Mouse (Mus musculus) kidney, postnatal 0 days (tissue): Measurements from ENCODE around the gene Sf3a3. TPM values are rescaled to one million over a fixed set of nuclear protein-coding genes. Genes with fewer than 3 reads are reported as not detected.

ENCODE experiments used
- ATAC-seq: fragments of 200-750 bp; cut with Nextera tagmentation; replicated peaks from 2 replicates; pipeline ENCODE4 v1.8.0; 2017; ENCODE audit warnings: low read depth, moderate number of reproducible peaks, moderate TSS enrichment, moderate library complexity; ENCODE audit not compliant: low FRiP score
- DNase-seq: peaks from one replicate; pipeline ENCODE4 v3.0.0-alpha.2; 2016; ENCODE audit warnings: low spot score
- H3K27ac ChIP-seq: fragments of 300-500 bp; sonication (generic); 2 replicates; pipeline ENCODE4 v1.5.1; 2014; ENCODE audit warnings: mild to moderate bottlenecking
- H3K27me3 ChIP-seq: fragments of 300-500 bp; sonication (generic); 2 replicates; pipeline ENCODE4 v1.6.1; 2014; ENCODE audit warnings: low read length, mixed read lengths; ENCODE audit not compliant: insufficient read depth
- H3K36me3 ChIP-seq: fragments of 300-500 bp; sonication (generic); 2 replicates; pipeline ENCODE4 v1.6.1; 2014; ENCODE audit warnings: low read length, mixed read lengths; ENCODE audit not compliant: insufficient read depth
- H3K4me1 ChIP-seq: fragments of 300-500 bp; sonication (generic); replicated peaks from 2 replicates; pipeline ENCODE4 v1.6.1; 2014; ENCODE audit warnings: antibody characterized with exemption, low read length, mixed read lengths; ENCODE audit not compliant: insufficient read depth
- H3K4me2 ChIP-seq: fragments of 300-500 bp; sonication (generic); 2 replicates; pipeline ENCODE4 v1.6.1; 2014; ENCODE audit warnings: mild to moderate bottlenecking, low read length, moderate library complexity, mixed read lengths
- H3K4me3 ChIP-seq: fragments of 300-500 bp; sonication (generic); replicated peaks from 2 replicates; pipeline ENCODE4 v1.5.1; 2014; ENCODE audit warnings: low read depth, low read length
- H3K9ac ChIP-seq: fragments of 300-500 bp; sonication (generic); 2 replicates; pipeline ENCODE4 v1.6.1; 2014; ENCODE audit warnings: low read depth, low read length
- H3K9me3 ChIP-seq: fragments of 300-500 bp; sonication (generic); replicated peaks from 2 replicates; pipeline ENCODE4 v1.6.1; 2016; ENCODE audit warnings: low read length, inconsistent platforms, mixed read lengths
- CTCF ChIP-seq: IDR thresholded peaks from 2 replicates; pipeline ENCODE4 v1.5.1; 2016; ENCODE audit warnings: antibody characterized with exemption, low read depth, mild to moderate bottlenecking, moderate library complexity
- WGBS: fragments of 180-500 bp; shearing (Covaris S2); extraction: QIAGEN DNeasy Blood & Tissue Kit; methylation state at CpG from one replicate; pipeline ENCODE4 v1.1.7; 2014; 5-methylcytosine and 5-hydroxymethylcytosine counted together
- polyA plus RNA-seq: library from polyadenylated mRNA; unstranded; fragments of >200 nt; fragmentation: Nextera tagmentation; extraction: Ambion mirVana; gene quantifications from 2 replicates; pipeline ENCODE4 v1.2.1, GENCODE M21; 2015

Gene Sf3a3
- polyA plus RNA-seq, 1 experiment from 2014 or later, result 92.4 TPM

DNA sequence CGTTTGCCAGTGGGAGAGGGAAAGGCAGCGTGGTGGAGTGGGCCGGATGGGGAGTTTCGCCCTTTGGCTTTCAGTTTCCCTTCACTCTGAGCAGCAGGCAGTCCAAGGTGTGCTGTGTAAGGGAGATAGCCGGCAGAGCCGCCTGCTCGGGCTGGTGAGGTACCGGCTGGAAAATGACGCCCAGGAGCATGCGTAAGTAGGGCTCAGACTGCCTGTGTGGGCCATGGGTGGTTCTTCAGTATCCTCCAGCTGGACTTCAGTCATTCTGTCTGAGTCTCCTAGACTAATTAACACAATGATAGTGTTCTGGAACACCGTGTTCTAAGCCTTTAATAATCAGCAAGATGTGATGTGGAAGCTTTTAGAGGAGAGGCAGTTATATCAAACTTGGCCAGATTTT lies 28.3 kb downstream of the Sf3a3 start:
- TF ChIP-seq CTCF, result no peak
- peak; percentile 49 for ATAC-seq
- no peaks in the 10 kb centered on the region for H3K9me3 ChIP-seq
- no peaks in the 10 kb centered on the region for H3K4me1 ChIP-seq
- 86% methylated on average over 11 of the region's 11 CpGs for WGBS
- no peak overlapping the region for H3K27ac ChIP-seq
- peak; percentile 2 for DNase-seq
- H3K36me3 ChIP-seq, result peaks cover 5% of the 10 kb centered on the region; the same call in 1 of the 2 replicates
- no peak overlapping the region for H3K9ac ChIP-seq
- H3K27me3 ChIP-seq, result no peaks in the 10 kb centered on the region
- H3K4me3 ChIP-seq, result no peak overlapping the region
- H3K4me2 ChIP-seq, result no peak overlapping the region

GRCm38 (mm10) chr4:124746577-124746976 lies 32.0 kb downstream of the Sf3a3 start:
- WGBS, result 79% methylated on average over 7 of the region's 7 CpGs
- DNase-seq (no peak), ATAC-seq (no peak)
- H3K36me3 ChIP-seq, result peaks cover 5% of the 10 kb centered on the region; the same call in 1 of the 2 replicates
- H3K4me2 ChIP-seq, result no peak overlapping the region
- H3K9me3 ChIP-seq, result no peaks in the 10 kb centered on the region
- H3K9ac ChIP-seq, result no peak overlapping the region
- H3K27ac ChIP-seq, result no peak overlapping the region
- no peaks in the 10 kb centered on the region for H3K27me3 ChIP-seq
- no peak overlapping the region for H3K4me3 ChIP-seq
- TF ChIP-seq CTCF, result no peak
- no peaks in the 10 kb centered on the region for H3K4me1 ChIP-seq

GRCm38 (mm10) chr4:124747851-124748250 lies 33.3 kb downstream of the Sf3a3 start:
- Histone ChIP-seq H3K9me3 (no peaks in the 10 kb centered on the region), H3K4me3 (no peak overlapping the region), H3K4me2 (no peak overlapping the region), H3K9ac (no peak overlapping the region), H3K27ac (peak overlapping the region; percentile 31; the same call in 1 of the 2 replicates), H3K27me3 (no peaks in the 10 kb centered on the region), H3K36me3 (peaks cover 5% of the 10 kb centered on the region; the same call in 1 of the 2 replicates), H3K4me1 (peaks cover 8% of the 10 kb centered on the region; the same call in 1 of the 2 replicates)
- ATAC-seq (peak; percentile 46; the same call in 1 of the 2 replicates), DNase-seq (no peak)
- TF ChIP-seq CTCF, result no peak
- 60% methylated on average over 4 of the region's 4 CpGs for WGBS

GRCm38 (mm10) chr4:124751300-124752250 lies 37.0 kb downstream of the Sf3a3 start:
- H3K9me3 ChIP-seq, result no peaks in the 10 kb centered on the region
- H3K36me3 ChIP-seq, result 0 out of 2 replicates have a peak, but pooled peaks cover 3% of the 10 kb centered on the region
- TF ChIP-seq CTCF, result no peak
- H3K9ac ChIP-seq, result peak overlapping the region; percentile 73
- ATAC-seq (peak; percentile 97), DNase-seq (peak; percentile 98)
- no peaks in the 10 kb centered on the region for H3K27me3 ChIP-seq
- peak overlapping the region; percentile 98 for H3K4me2 ChIP-seq
- peaks cover 12% of the 10 kb centered on the region; the same call in 1 of the 2 replicates for H3K4me1 ChIP-seq
- H3K27ac ChIP-seq, result peak overlapping the region; percentile 60
- peak overlapping the region; percentile 78 for H3K4me3 ChIP-seq
- under 1% methylated on average over 75 of the region's 75 CpGs for WGBS

- Histone ChIP-seq H3K4me1 (peaks cover 12% of the 10 kb centered on the region; the same call in 1 of the 2 replicates), H3K27me3 (no peaks in the 10 kb centered on the region), H3K27ac (0 out of 2 replicates have a peak overlapping the region, but pooled peaks have one; percentile 60), H3K9me3 (no peaks in the 10 kb centered on the region), H3K4me2 (peak overlapping the region; percentile 98), H3K9ac (peak overlapping the region; percentile 73), H3K36me3 (0 out of 2 replicates have a peak, but pooled peaks cover under 1% of the 10 kb centered on the region), H3K4me3 (peak overlapping the region; percentile 78)
- WGBS, result 15% methylated on average over 14 of the region's 15 CpGs
- 0 out of 2 replicates have a peak, but pooled peaks have one; percentile 29 for TF ChIP-seq CTCF
- ATAC-seq, result no peak
- no peak for DNase-seq
Observed at GRCm38 (mm10) chr4:124752281-124753199, 38.0 kb downstream of the Sf3a3 start.
